Mouse (Mus musculus): ENCODE results near the gene Glyctk.

Glyctk gene

DNA sequence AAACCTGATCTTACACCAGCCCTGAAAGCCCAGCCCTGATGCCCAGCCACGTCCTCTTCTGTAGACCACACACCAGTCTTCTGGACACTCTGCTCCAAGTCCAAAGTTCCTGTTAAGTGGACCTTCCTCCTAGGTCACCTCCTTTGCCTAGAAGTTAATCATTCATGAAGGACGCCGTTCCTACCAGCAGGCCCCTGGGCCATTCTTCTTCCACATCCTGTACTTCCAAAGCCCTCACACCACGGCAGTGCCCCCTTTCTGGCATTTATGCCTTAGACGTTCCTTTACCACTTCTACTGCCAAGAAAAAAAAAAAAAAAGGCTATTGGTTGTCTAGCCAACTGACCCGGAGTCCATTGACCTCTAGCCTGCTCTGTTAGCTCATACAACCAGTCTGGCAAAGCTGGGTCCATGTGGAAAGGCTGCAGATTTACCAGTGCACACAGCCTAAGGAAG, at the start of gene Glyctk:
Gene Glyctk, minus strand, starts transcription at position 102 of the 455 bp plus-strand sequence.
- DNase-seq (ENCODE audit: low spot score): no peak

DNA sequence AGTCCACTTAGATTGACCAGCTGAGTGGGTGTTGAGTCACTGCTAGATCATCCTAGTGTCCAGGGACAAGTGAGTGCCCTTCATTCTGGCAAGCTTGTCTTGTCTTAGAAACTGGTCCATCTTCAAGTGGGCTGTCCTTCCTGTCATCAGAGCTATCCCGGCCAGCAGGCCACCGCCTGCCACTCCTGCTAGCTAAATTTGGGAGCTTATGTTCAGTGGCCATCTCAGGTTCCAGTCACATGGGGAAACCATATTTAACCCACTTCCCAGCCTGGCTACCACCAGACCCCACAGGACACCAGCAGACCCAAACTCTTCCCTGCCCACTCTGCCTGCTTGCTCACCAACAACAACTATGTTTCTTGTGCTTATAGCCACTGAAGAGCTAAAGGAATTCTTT, 48.6 kb upstream of the Glyctk start:
- DNase-seq (ENCODE audit: low spot score): no peak

DNA sequence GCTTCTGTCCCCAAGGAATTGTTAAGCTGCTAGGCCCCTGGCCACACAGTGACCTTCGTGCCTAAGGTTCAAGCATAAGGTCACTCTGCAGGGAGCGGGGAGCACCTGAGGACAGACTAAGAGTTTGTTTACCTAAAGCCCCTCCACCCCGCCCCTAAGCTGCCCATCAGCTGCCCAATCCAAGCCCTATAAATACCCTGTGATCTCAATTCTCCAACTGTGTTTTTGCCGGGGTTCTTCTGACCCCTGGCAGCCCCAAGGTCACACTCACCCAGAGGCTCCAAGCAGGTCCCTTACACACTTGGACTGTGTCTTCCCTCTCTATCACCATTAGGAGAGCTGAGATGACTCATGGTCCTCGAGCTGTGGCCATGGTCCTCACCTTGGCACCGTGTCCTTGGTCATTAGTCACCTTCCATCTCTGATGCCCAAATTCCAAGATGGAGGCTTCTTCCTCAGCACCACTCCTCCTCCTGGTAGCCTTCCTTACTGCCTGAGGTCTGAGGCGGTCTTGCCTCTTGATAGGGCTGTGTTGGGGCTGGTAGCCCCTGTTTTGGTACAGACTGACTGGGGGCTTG, 47.9 kb upstream of the Glyctk start:
- DNase-seq (ENCODE audit: low spot score): no peak

DNA sequence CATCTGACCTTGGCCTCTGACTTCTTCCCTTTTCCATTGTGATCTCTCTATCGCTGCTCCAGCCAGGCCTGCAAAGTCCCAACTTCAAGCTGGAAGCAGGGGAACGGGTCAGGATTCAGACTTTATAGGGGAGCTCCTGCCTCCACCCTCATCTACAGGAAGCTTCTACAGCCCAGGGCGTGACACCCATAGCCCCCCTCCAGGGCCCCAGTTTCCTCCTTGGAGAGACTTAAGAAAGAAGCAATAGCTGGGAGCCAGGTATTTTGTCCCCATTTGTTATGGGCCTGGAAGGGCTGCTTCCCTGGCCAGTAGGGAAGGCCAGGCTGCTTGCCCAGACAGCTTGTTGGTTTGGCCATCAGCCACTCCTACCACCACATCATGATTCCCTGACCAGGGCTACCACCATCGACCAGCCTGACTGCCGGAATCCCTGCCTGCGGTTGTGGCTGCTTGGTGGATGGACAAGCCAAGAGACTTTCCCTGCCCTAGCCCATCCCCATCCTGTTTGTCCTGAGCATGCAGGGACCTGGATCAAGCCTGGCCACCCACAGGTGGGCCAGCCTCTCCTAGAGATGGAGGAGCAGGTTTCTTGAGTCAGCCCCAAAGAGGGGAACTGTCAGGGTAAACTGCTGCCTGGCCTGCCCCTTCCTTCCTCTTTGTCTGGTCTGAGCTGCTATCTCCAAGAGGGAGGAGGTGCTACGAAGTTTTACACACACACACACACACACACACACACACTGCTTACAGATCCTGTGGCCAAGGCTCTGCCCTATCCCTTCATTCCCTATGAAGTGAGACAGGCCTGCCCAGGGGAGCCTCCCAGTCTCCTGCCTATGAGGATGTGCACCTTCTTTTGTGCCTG, 46.3 kb upstream of the Glyctk start:
- DNase-seq (ENCODE audit: low spot score): no peak

DNA sequence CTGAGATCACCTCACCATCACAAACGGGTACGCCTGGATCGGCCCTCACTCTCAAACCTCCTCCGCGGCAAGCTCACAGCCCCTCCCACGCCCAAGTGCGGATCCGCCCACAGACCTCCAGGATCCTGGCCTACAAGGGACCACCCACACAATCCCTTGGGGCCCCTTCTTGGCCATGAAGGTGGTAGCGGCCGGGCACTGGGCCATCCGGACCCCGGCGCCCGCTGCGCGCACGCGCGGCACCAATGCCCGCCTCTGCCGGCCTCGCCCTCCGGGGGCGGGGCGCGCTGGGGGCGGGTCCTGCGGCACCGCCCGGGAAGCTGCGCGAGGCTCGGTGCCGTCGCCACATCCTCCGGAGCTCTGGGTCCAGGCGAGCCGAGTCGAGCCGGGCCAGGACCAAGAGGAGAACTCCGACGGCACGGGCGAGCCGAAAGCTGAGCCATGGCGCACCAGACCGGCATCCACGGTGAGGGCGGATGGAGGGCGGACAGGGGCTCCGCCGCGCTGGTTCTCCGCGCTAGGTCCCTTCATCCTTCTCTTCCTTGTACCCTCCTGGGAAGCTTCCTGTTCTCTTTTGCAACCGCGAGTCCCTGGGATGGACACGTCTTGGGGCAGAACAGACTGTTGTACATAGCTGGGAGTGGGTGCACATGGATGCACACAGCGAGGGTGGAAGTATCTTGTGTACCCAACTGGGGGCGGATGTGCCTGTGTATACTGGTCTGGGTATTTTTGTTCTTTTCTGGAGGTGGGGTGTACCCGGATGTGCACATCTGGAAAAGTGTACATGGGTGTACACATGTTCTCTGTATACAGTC, 45.1 kb upstream of the Glyctk start, which contains the start of gene Twf2:
Gene Twf2, plus strand, starts transcription at position 290 of the 818 bp plus-strand sequence.
- DNase-seq (ENCODE audit: low spot score): peak; percentile 94

DNA sequence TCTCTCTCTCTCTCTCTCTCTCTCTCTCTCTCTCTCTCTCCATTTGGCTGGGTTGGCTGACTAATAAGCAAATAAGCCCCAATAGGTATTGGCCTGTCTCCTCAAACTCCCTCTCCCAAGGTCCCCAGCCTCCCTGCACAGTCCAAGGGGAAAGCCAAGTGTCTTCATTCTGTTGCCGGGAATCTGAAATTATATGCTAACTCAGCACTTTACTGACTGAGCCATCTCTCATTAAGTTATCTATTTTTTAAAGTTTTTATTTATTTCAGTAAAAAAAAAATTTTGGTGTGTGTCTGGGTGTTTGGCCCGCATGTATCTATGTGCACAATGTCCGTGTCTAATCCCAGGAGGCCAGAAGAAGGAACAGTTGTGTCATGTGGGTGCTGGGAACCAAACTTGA, 44.0 kb upstream of the Glyctk start:
- DNase-seq (ENCODE audit: low spot score): no peak

DNA sequence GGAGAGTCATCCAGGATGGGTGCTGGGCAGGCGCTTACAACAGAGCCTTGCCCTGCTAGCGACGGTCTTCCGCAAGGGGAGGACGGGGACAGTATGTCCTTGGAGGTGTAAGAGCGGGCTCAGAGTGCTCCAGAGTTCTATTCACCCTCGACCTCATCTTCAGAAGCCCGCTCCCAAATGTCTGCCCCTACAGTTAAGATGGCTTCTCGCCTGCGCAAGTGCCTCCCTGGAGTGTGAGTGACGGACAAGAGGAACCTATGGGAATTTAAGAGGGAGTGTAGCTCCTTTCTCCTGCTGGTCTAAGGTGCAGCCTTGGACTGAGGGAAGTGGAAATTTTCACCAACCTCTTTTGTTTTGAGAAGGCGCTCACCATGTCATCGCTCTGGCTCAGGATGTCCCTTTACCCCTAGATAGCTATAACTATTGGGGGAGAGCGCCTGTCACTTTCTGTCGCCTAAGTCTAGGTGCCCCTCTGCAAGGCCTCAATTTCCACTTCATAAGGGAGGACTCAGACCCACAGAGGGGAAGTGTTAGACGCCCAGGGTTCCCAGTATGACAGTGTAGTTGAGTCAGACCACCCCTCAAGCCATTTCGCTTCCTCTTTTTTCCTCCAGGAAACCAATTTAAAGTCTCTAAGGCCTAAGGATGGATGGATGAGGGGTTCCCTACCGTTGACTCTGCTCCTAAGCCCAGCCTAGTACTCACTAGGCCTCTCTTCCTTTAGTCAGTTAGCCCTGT, 41.8 kb upstream of the Glyctk start, which contains the start of gene Ppm1m:
Gene Ppm1m, minus strand, starts transcription at position 212 of the 738 bp plus-strand sequence.
- no peak for DNase-seq (ENCODE audit: low spot score)

DNA sequence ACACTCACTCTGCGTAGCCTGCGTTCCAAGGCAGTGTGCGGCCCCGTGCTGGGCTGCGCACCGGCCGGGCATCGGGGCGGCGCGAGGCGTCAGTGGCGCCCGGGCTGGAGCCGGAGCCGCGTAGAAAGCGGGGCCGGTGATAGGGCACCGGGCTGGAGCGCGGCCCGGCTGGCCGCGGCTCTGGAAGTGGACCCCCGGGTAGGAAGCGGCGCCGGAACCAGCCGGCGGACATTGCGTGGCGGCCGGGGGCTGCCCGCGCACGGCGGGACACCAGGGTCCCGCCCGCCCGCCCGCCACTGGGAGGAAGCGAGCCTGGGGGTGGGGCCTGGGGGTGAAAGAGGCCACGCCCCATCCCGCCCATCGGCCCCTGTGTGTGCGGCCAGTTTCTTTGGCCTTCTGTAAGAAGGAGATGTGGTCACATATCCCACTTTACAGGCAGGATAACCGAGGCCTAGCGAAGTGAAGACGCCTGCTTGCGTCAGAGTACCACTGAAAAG, 41.1 kb upstream of the Glyctk start:
- no peak for DNase-seq (ENCODE audit: low spot score)

DNA sequence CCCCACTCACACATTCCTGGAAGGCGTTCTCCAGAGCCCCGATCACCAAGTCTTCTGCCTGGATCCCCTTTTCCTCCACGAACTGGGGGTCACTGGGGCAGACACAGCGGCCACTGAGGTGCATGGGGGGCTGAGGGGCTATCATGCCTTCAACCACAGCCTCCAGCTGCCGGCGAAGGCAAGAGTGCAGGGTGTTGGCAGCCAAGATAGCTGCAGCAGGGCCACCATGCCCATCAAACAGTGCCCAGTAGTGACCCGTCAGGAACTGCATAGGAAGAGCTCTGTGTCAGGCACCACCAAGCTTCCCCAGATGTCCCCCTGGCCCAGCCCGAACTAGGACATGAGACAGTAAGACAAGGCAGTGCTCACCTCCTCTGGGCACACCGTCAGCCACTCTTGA, 39.8 kb upstream of the Glyctk start:
- DNase-seq (ENCODE audit: low spot score): no peak

DNA sequence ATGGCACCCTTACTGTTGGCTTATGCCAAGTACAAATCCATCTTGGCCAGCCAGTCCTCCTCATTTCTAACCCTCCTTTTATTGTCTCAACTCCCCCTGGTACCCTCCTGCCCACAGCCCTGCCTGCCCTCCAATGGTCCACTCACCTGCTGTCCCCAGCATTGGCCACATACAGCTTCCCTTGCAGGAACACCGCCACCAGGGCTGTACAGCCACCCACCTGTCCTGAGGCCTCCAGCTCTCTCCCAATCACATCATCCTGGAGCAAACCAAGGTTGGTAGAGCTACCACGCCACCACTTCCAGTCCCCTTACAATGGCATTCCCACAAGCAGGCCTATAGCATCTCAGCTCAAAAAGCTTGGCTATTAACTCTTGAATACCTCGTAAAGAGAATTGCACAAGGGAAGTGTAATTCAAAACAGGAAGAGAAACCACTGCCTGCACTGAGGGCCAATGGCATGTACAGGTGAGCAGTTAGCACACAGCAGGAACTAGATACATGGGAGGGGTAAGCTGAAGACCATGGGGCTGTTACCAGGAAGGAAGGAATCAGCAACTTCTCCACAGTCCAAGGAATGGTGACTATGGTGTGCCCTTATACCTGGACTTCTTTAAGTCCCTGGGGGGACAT, 39.3 kb upstream of the Glyctk start:
- DNase-seq (ENCODE audit: low spot score): no peak

DNA sequence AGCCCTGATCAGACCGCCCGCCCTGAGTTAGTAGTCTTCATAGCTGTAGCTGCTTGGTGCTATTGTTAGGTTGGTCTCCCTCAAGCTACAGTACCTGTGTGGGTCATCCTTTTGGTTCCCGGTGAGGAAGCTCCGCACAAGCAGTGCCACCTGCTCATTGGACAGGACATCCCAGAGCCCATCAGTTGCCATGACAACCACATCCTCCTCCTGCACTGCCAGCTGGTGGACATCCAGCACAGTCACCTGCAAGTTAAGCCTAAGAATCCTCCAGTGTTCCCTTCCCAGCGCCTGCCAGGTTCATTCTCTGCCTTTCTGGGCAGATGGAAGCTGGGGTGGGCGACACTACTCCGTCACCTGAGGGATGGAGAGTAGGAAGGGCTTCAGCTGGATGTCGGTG, 37.8 kb upstream of the Glyctk start:
- DNase-seq (ENCODE audit: low spot score): no peak

DNA sequence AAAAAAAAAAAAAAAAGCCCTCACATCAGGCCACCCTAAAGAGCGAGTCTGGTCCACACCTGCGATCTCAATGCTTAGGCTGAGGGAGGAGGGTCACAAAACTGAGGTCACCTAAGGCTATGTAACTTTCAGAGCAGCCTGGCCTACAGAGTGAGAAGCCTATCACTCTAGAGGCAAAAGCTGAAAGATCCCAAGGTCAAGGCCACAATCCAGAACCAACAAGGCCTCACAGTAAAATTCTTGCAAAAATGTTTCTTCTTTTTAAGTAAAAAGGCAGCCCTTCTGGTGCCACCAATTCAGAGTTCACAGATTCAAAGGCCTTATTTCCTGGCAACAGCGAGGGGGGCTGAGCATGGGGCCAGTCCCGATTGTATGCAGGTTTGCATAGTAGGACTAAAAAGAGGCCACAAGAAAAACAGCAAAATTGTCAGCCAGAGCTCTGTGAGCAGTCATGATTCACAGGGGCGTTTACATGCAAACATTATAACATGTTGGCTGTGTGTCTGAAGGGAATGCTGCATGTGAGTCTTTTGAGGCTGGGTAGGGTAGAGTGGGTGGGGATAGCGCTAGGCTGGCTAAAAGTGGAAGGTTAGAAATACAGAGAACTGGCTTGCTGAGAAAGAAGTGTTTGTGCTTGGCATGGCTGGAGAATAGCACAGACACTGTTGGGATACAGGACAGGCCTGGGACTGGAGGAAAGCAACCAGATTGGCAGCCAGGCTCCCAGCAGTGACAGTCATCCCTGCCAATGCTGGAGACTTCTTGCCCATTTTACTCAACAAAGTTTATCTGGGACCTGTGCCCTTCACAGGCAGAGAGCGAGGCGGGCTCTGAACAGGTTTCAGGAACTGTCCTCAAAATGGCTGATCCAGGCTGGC, 36.2 kb upstream of the Glyctk start:
- DNase-seq (ENCODE audit: low spot score): no peak

DNA sequence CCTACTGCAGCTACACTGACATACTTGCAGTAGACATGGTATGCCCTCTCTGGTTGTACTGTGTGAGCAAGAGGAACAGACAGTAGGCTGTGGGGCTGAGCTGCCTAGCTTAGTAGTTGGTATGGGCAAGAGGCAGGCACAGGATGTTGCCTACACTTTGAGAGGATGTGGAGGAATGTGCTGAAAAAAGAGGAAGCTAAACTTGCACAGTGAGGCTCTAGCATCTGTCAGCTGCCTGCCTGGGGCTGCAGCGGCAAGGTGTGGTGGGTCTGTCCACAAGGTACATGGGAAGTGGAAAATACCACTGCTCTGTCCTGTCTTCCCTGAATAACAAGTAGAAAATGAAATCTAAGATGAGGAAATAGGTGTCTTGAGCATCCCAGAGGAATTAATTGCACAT, 35.1 kb upstream of the Glyctk start:
- DNase-seq (ENCODE audit: low spot score): no peak

DNA sequence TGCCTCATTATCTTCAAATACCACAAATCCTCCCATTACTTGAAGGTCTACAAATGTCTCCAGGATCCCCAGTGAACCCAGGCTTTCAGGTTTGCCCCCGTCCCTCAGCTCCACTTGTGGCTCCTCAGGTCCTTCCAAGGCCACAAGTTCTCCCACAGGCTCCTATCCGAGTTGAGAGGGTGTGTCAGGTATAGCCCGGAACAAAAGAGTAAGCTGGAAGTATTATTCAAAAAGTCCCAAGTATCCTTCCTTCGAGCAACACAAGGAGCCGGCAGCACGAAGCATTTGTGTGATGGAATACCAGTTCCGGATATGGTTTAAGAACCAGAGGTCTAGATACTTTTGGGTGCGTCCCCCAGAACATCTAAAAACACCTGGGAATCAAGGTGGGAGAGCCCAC, 34.1 kb upstream of the Glyctk start:
- no peak for DNase-seq (ENCODE audit: low spot score)

DNA sequence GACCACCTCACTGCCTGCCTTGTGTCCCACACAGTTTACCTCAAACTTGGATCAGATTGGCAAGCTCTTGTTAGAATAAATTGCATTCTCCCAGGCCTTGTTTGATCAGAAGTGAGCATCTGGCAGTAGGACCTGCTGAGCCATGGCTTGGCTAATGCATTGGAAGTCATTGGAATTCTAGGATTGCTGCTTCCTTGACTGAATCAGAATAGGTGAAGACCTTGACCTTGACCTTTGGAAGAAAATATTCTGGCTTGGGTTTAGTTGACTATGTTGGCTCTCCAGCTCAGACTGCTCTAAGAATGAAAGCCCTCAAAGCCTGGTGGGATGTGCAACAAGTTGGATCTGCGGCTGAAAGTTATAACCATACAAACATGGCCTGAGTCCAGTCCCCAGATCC, 33.4 kb upstream of the Glyctk start:
- DNase-seq (ENCODE audit: low spot score): no peak

DNA sequence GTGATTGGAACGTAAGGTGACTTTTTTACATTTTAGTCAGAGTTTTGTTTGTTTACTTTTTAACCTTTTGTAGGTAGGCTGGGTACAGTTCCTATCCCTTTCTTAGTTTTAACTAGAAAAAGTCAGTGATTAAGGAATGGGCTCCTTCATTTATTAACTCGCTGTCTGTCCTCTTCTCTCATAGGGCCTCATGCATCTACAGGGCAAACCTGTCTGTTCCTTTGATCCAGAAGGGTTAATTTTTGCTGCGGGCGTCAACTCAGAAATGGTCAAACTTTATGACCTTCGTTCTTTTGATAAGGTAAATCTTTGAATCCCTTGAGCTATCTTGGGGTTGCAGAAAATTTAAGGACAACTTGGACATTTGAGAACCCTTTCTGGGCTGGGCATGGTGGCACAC, 26.1 kb upstream of the Glyctk start:
- no peak for DNase-seq (ENCODE audit: low spot score)

DNA sequence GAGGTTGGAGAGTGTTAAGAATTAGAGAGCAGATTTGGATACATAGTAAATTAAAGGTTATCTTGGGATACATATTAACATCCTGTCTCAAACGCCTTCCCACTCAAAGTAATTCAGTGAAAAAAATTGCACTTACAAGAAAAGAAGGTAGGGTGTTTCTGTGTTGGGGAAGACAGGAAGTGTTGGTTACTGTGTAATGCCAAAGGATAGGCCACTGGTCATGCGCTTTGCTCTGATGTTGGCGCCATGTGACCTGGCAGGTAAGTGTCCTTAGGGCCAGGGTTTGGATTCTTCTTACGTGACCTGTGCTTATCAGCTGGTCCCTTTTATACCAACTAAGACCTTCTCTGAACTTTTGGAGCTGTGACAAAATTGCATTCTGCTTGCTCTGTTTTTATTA, 24.2 kb upstream of the Glyctk start:
- no peak for DNase-seq (ENCODE audit: low spot score)

DNA sequence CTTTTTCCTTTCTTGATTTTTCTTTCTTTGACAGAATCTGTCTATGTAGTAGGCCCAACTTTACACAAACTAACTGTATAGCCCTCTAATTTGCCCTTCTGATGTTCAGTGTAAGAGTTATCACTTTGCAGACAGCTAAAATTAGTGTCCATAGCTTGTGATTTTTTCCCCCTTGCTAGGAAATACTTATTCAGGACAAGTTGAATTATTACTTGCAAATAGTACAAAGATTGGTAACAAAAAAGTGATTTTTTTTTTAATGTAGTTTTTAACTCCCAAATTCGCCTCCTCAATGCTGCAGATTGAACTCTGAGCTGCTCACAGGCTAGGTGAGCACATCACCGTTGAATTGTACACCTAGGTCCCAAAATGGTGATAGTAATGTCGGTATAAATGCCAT, 22.0 kb upstream of the Glyctk start:
- no peak for DNase-seq (ENCODE audit: low spot score)

DNA sequence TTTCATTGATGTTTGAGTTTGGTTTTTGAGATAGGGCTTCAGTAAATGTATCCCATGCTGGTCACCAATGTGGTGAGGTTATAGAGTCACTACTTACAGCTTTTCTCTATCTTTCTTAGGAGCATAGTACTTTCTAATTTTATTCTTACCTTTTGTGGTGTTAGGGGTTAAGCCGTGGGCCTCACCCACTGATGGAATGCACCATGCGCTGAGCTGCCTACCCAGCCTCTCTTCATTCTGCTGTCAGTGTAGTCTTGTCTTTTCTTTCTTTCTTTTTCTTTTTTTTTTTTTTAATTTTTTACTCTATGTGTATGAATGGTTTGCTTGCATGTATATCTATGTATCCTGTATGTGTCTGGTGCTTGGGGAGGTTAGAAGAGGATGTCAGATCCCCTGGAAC, 21.5 kb upstream of the Glyctk start:
- DNase-seq (ENCODE audit: low spot score): no peak

DNA sequence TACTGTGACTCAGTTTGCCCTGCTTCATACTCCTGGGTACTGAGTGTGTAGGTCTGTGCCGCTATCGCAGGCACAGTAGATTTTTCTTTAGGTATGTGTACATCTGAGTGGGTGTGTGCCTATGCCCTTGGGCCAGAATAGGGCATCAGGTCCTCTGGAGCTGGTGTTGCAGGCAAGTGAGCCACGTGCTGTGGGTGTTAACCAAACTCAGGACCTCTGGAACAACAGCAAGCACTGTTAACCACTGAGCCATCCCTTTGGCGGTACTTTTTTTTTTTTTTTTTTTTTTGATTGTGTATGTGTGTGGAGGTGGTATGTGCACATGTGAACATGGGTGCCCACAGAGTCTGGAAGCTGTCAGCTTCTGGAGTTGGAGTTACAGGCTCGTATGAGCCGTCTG, 19.9 kb upstream of the Glyctk start:
- no peak for DNase-seq (ENCODE audit: low spot score)

Measured in ovary, postnatal 10 days (tissue).